Mouse (Mus musculus): ENCODE results near the gene Cpne2. TPM values are rescaled to one million over a fixed set of nuclear protein-coding genes. Genes with fewer than 3 reads are reported as not detected.

Cpne2 gene
- polyA plus RNA-seq, 1 experiment from 2014 or later = 13.6 TPM

DNA sequence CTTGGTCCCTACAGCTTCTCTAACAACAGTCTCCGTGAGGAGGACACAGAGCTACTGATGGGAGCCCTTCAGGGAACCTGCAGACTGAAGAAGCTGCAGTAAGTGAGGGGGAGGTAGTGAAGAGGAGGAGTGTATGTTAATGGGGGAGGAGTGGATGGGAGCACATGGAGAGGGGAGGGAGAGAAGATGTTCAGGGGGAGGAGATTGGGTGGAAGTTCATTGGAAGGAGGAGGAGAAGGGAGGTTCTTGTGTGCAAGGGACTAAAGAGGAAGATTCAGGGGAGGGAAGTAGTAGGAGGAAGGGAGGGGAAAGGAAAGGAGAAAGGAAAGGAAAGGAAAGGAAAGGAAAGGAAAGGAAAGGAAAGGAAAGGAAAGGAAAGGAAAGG lies 16.6 kb upstream of the Cpne2 start:
- Histone ChIP-seq H3K36me3 (ENCODE audit: control insufficient read depth, insufficient read depth, low read length) (no peaks in the 10 kb centered on the region), H3K27me3 (ENCODE audit: control insufficient read depth, insufficient read depth, low read length) (no peaks in the 10 kb centered on the region), H3K4me2 (replicated peaks; ENCODE audit: low read depth, low read length) (no peak overlapping the region), H3K27ac (ENCODE audit: low read depth, low read length) (no peak overlapping the region), H3K9me3 (ENCODE audit: control insufficient read depth, low read length) (no peaks in the 10 kb centered on the region), H3K4me1 (ENCODE audit: control insufficient read depth, insufficient read depth, low read length) (no peaks in the 10 kb centered on the region), H3K4me3 (ENCODE audit: low read length) (no peak overlapping the region), H3K9ac (ENCODE audit: low read depth, low read length) (no peak overlapping the region)
- 26% methylated on average over 1 of the region's 1 CpGs for WGBS
- ATAC-seq (ENCODE audit: low FRiP score, low TSS enrichment) = no peak

GRCm38 (mm10) chr8:94516766-94517165 lies 16.0 kb upstream of the Cpne2 start:
- Histone ChIP-seq H3K27ac (ENCODE audit: low read depth, low read length) (no peak overlapping the region), H3K4me1 (ENCODE audit: control insufficient read depth, insufficient read depth, low read length) (no peaks in the 10 kb centered on the region), H3K4me3 (ENCODE audit: low read length) (no peak overlapping the region), H3K36me3 (ENCODE audit: control insufficient read depth, insufficient read depth, low read length) (no peaks in the 10 kb centered on the region), H3K9me3 (ENCODE audit: control insufficient read depth, low read length) (no peaks in the 10 kb centered on the region), H3K9ac (ENCODE audit: low read depth, low read length) (no peak overlapping the region), H3K27me3 (ENCODE audit: control insufficient read depth, insufficient read depth, low read length) (no peaks in the 10 kb centered on the region), H3K4me2 (replicated peaks; ENCODE audit: low read depth, low read length) (no peak overlapping the region)
- no peak for ATAC-seq (ENCODE audit: low FRiP score, low TSS enrichment)
- WGBS = 46% methylated on average over 3 of the region's 3 CpGs

- Histone ChIP-seq H3K4me3 (ENCODE audit: low read length) (no peak overlapping the region), H3K9ac (ENCODE audit: low read depth, low read length) (no peak overlapping the region), H3K4me2 (replicated peaks; ENCODE audit: low read depth, low read length) (no peak overlapping the region), H3K4me1 (ENCODE audit: control insufficient read depth, insufficient read depth, low read length) (no peaks in the 10 kb centered on the region), H3K36me3 (ENCODE audit: control insufficient read depth, insufficient read depth, low read length) (no peaks in the 10 kb centered on the region), H3K27ac (ENCODE audit: low read depth, low read length) (no peak overlapping the region), H3K27me3 (ENCODE audit: control insufficient read depth, insufficient read depth, low read length) (no peaks in the 10 kb centered on the region), H3K9me3 (ENCODE audit: control insufficient read depth, low read length) (no peaks in the 10 kb centered on the region)
- ATAC-seq (ENCODE audit: low FRiP score, low TSS enrichment) = no peak
- WGBS = 79% methylated on average over 10 of the region's 10 CpGs
Measured at GRCm38 (mm10) chr8:94518331-94518730, 14.5 kb upstream of the Cpne2 start.

GRCm38 (mm10) chr8:94519021-94519420 lies 13.8 kb upstream of the Cpne2 start:
- 96% methylated on average over 5 of the region's 5 CpGs for WGBS
- H3K27me3 ChIP-seq (ENCODE audit: control insufficient read depth, insufficient read depth, low read length) = no peaks in the 10 kb centered on the region
- H3K36me3 ChIP-seq (ENCODE audit: control insufficient read depth, insufficient read depth, low read length) = no peaks in the 10 kb centered on the region
- no peaks in the 10 kb centered on the region for H3K9me3 ChIP-seq (ENCODE audit: control insufficient read depth, low read length)
- H3K27ac ChIP-seq (ENCODE audit: low read depth, low read length) = no peak overlapping the region
- no peak for ATAC-seq (ENCODE audit: low FRiP score, low TSS enrichment)
- no peak overlapping the region for H3K4me2 ChIP-seq (replicated peaks; ENCODE audit: low read depth, low read length)
- H3K4me3 ChIP-seq (ENCODE audit: low read length) = no peak overlapping the region
- H3K9ac ChIP-seq (ENCODE audit: low read depth, low read length) = no peak overlapping the region
- H3K4me1 ChIP-seq (ENCODE audit: control insufficient read depth, insufficient read depth, low read length) = no peaks in the 10 kb centered on the region

- Histone ChIP-seq H3K27me3 (ENCODE audit: control insufficient read depth, insufficient read depth, low read length) (no peaks in the 10 kb centered on the region), H3K4me3 (ENCODE audit: low read length) (no peak overlapping the region), H3K4me1 (ENCODE audit: control insufficient read depth, insufficient read depth, low read length) (no peaks in the 10 kb centered on the region), H3K9me3 (ENCODE audit: control insufficient read depth, low read length) (no peaks in the 10 kb centered on the region), H3K4me2 (replicated peaks; ENCODE audit: low read depth, low read length) (no peak overlapping the region), H3K36me3 (ENCODE audit: control insufficient read depth, insufficient read depth, low read length) (no peaks in the 10 kb centered on the region), H3K9ac (ENCODE audit: low read depth, low read length) (no peak overlapping the region), H3K27ac (ENCODE audit: low read depth, low read length) (no peak overlapping the region)
- WGBS = 56% methylated on average over 4 of the region's 4 CpGs
- ATAC-seq (ENCODE audit: low FRiP score, low TSS enrichment) = no peak
Measured at GRCm38 (mm10) chr8:94521481-94521880, 11.3 kb upstream of the Cpne2 start.

- Histone ChIP-seq H3K36me3 (ENCODE audit: control insufficient read depth, insufficient read depth, low read length) (no peaks in the 10 kb centered on the region), H3K4me3 (ENCODE audit: low read length) (no peak overlapping the region), H3K27ac (ENCODE audit: low read depth, low read length) (no peak overlapping the region), H3K9ac (ENCODE audit: low read depth, low read length) (no peak overlapping the region), H3K27me3 (ENCODE audit: control insufficient read depth, insufficient read depth, low read length) (no peaks in the 10 kb centered on the region), H3K9me3 (ENCODE audit: control insufficient read depth, low read length) (no peaks in the 10 kb centered on the region), H3K4me1 (ENCODE audit: control insufficient read depth, insufficient read depth, low read length) (no peaks in the 10 kb centered on the region), H3K4me2 (replicated peaks; ENCODE audit: low read depth, low read length) (no peak overlapping the region)
- WGBS = 65% methylated on average over 3 of the region's 3 CpGs
- no peak for ATAC-seq (ENCODE audit: low FRiP score, low TSS enrichment)
Measured at GRCm38 (mm10) chr8:94522482-94522881, 10.3 kb upstream of the Cpne2 start.

DNA sequence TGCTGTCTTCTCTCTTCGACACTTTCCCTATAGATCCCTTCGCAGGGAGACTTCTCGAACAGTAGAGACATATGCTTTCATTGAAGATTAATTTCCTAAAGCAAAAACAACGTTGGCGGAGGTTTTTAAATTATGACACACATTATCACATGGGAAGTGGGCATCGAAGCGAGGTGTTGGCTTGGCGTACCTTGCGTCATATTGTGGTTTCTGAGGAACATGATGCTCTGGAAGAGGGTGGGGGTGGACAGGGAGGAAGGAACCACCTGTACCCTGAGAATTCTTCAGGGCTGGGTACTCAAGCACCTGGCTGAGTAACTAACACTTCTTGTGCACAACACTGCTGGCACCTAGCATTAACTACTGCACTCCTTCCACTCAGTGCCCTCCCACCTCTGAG lies 8.2 kb upstream of the Cpne2 start:
- Histone ChIP-seq H3K4me2 (replicated peaks; ENCODE audit: low read depth, low read length) (no peak overlapping the region), H3K9me3 (ENCODE audit: control insufficient read depth, low read length) (no peaks in the 10 kb centered on the region), H3K27ac (ENCODE audit: low read depth, low read length) (no peak overlapping the region), H3K4me3 (ENCODE audit: low read length) (no peak overlapping the region), H3K4me1 (ENCODE audit: control insufficient read depth, insufficient read depth, low read length) (no peaks in the 10 kb centered on the region), H3K27me3 (ENCODE audit: control insufficient read depth, insufficient read depth, low read length) (no peaks in the 10 kb centered on the region), H3K9ac (ENCODE audit: low read depth, low read length) (no peak overlapping the region), H3K36me3 (ENCODE audit: control insufficient read depth, insufficient read depth, low read length) (no peaks in the 10 kb centered on the region)
- WGBS = 86% methylated on average over 9 of the region's 9 CpGs
- no peak for ATAC-seq (ENCODE audit: low FRiP score, low TSS enrichment)

GRCm38 (mm10) chr8:94527178-94527577 lies 5.6 kb upstream of the Cpne2 start:
- ATAC-seq (ENCODE audit: low FRiP score, low TSS enrichment) = no peak
- no peaks in the 10 kb centered on the region for H3K9me3 ChIP-seq (ENCODE audit: control insufficient read depth, low read length)
- 87% methylated on average over 7 of the region's 7 CpGs for WGBS
- no peaks in the 10 kb centered on the region; the same call in 1 of the 2 replicates for H3K27me3 ChIP-seq (ENCODE audit: control insufficient read depth, insufficient read depth, low read length)
- no peaks in the 10 kb centered on the region for H3K36me3 ChIP-seq (ENCODE audit: control insufficient read depth, insufficient read depth, low read length)
- H3K4me3 ChIP-seq (ENCODE audit: low read length) = no peak overlapping the region
- H3K4me1 ChIP-seq (ENCODE audit: control insufficient read depth, insufficient read depth, low read length) = no peaks in the 10 kb centered on the region
- no peak overlapping the region for H3K27ac ChIP-seq (ENCODE audit: low read depth, low read length)
- H3K4me2 ChIP-seq (replicated peaks; ENCODE audit: low read depth, low read length) = no peak overlapping the region
- H3K9ac ChIP-seq (ENCODE audit: low read depth, low read length) = no peak overlapping the region

- no peaks in the 10 kb centered on the region for H3K36me3 ChIP-seq (ENCODE audit: control insufficient read depth, insufficient read depth, low read length)
- WGBS = 49% methylated on average over 4 of the region's 4 CpGs
- H3K9me3 ChIP-seq (ENCODE audit: control insufficient read depth, low read length) = no peaks in the 10 kb centered on the region
- no peak for ATAC-seq (ENCODE audit: low FRiP score, low TSS enrichment)
- H3K27ac ChIP-seq (ENCODE audit: low read depth, low read length) = no peak overlapping the region
- H3K27me3 ChIP-seq (ENCODE audit: control insufficient read depth, insufficient read depth, low read length) = peaks cover 2% of the 10 kb centered on the region
- H3K4me3 ChIP-seq (ENCODE audit: low read length) = no peak overlapping the region
- H3K4me1 ChIP-seq (ENCODE audit: control insufficient read depth, insufficient read depth, low read length) = no peaks in the 10 kb centered on the region; the same call in 1 of the 2 replicates
- H3K9ac ChIP-seq (ENCODE audit: low read depth, low read length) = no peak overlapping the region
- no peak overlapping the region for H3K4me2 ChIP-seq (replicated peaks; ENCODE audit: low read depth, low read length)
Measured at GRCm38 (mm10) chr8:94528245-94528644, 4.5 kb upstream of the Cpne2 start.

- Histone ChIP-seq H3K36me3 (ENCODE audit: control insufficient read depth, insufficient read depth, low read length) (no peaks in the 10 kb centered on the region), H3K4me3 (ENCODE audit: low read length) (no peak overlapping the region), H3K9ac (ENCODE audit: low read depth, low read length) (no peak overlapping the region; the same call in 1 of the 2 replicates), H3K4me2 (replicated peaks; ENCODE audit: low read depth, low read length) (no peak overlapping the region), H3K27ac (ENCODE audit: low read depth, low read length) (no peak overlapping the region), H3K9me3 (ENCODE audit: control insufficient read depth, low read length) (no peaks in the 10 kb centered on the region), H3K4me1 (ENCODE audit: control insufficient read depth, insufficient read depth, low read length) (peaks cover 4% of the 10 kb centered on the region), H3K27me3 (ENCODE audit: control insufficient read depth, insufficient read depth, low read length) (peaks cover 17% of the 10 kb centered on the region)
- WGBS = 62% methylated on average over 4 of the region's 4 CpGs
- no peak for ATAC-seq (ENCODE audit: low FRiP score, low TSS enrichment)
Measured at GRCm38 (mm10) chr8:94529875-94530274, 2.9 kb upstream of the Cpne2 start.
